Mouse (Mus musculus) myocyte (in vitro differentiated cells): ENCODE results near the gene Zswim4.
A peak's percentile ranks its signal among the peaks of the same experiment; 100 is the strongest.

ENCODE experiments used
- E2F4 ChIP-seq: IDR thresholded peaks from one replicate; pipeline ENCODE4 v1.6.1; 2011; ENCODE audit warnings: mild to moderate bottlenecking, control low read depth, moderate library complexity; ENCODE audit not compliant: insufficient read depth
- MAX ChIP-seq: IDR thresholded peaks from one replicate; pipeline ENCODE4 v1.6.1; 2011; ENCODE audit warnings: low read depth, mild to moderate bottlenecking, control low read depth
- POLR2A ChIP-seq: IDR thresholded peaks from one replicate; pipeline ENCODE4 v1.6.1; 2011; ENCODE audit warnings: low read depth, mild to moderate bottlenecking, control low read depth, moderate library complexity; ENCODE audit not compliant: insufficient read length
- REST ChIP-seq: IDR thresholded peaks from one replicate; pipeline ENCODE4 v1.6.1; 2011; ENCODE audit warnings: mild to moderate bottlenecking, control low read depth, moderate library complexity; ENCODE audit not compliant: insufficient read depth, insufficient read length
- TCF12 ChIP-seq: IDR thresholded peaks from one replicate; pipeline ENCODE4 v1.6.1; 2011; ENCODE audit warnings: mild to moderate bottlenecking, control low read depth; ENCODE audit not compliant: poor library complexity, insufficient read depth, severe bottlenecking

DNA sequence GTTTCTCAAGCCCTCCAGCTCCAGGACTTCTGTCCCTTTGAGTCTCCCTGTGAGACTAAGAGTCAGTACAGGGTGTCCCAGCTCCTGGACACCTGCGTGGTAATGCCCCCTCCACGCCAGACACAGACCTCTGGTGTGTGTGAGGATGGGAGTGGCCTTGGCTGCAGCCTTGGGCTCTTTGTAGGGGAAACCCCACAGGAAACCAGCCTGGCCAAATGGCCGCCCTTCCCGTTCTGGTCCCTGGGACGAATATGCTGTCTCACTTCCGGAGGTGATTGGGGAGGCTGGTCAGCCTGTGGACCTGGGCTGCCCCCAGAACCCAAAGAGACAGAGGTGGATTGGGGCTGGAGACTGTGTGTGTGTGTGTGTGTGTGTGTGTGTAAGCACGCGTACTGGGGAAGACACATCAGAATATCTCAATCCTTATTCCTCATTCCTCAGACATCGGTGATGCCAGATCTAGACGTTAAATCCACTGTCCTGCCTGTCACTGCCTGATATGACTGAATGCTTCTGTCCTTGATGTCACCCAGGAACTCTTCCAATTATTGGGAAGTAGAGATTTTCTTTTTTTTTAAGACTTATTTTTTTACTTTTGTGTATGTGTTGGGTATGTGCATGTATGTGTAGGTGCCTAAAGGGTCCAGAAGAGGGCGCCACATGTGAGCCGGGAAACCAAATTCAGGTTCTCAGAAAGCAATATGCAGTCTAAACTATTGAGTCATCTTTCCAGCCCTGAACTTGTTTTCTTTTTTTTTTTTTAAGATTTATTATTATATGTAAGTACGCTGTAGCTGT is 32.7 kb downstream of the Zswim4 start:
- peak; percentile 34 for TF ChIP-seq POLR2A
- TF ChIP-seq REST, result no peak
- TF ChIP-seq MAX, result no peak
- no peak for TF ChIP-seq E2F4
- TF ChIP-seq TCF12, result no peak
